Mouse (Mus musculus): ENCODE results near the gene Bub1. TPM values are rescaled to one million over a fixed set of nuclear protein-coding genes. Genes with fewer than 3 reads are reported as not detected.

Bub1 gene
- total and polyA plus RNA-seq, 3 experiments: 9.6 to 127 (median 119) TPM

- H3K9me3 ChIP-seq (replicated peaks): no peaks in the 10 kb centered on the region
- peaks cover 20% of the 10 kb centered on the region for H3K27me3 ChIP-seq (ENCODE audit: insufficient read depth, low read length)
- DNase-seq (ENCODE audit: low spot score): peak; percentile 12
- H3K36me3 ChIP-seq (replicated peaks): peaks cover 8% of the 10 kb centered on the region
- peak; percentile 45; the same call in 1 of the 2 replicates for ATAC-seq (ENCODE audit: extremely low read depth, insufficient number of reproducible peaks, low FRiP score, poor library complexity, severe bottlenecking)
- H3K4me1 ChIP-seq (ENCODE audit: insufficient read depth, low read depth, low read length): peaks cover 20% of the 10 kb centered on the region
- no peak overlapping the region for H3K4me3 ChIP-seq (ENCODE audit: low read depth, low read length)
- TF ChIP-seq CTCF (IDR thresholded peaks at IDR 0.05; ENCODE audit: low read depth, low read length): peak; percentile 14; the same call in 1 of the 2 replicates
- no peak for TF ChIP-seq GATA2 (IDR thresholded peaks at IDR 0.05; ENCODE audit: borderline replicate concordance, low read depth, low read length)
These were observed 1.1 kb upstream of the Bub1 start for GRCm38 (mm10) chr2:127832833-127833190.

- no peak for TF ChIP-seq CTCF (IDR thresholded peaks at IDR 0.05; ENCODE audit: low read depth, low read length)
- TF ChIP-seq POLR2AphosphoS5 (IDR thresholded peaks at IDR 0.05; ENCODE audit: insufficient replicate concordance, low read depth, low read length): no peak
- no peak for TF ChIP-seq GATA1 (IDR thresholded peaks at IDR 0.05; ENCODE audit: borderline replicate concordance, low read length)
- no peak for TF ChIP-seq TAL1 (conservative IDR thresholded peaks at IDR 0.05; ENCODE audit: low read depth, low read length)
- no peak for TF ChIP-seq GATA2 (IDR thresholded peaks at IDR 0.05; ENCODE audit: borderline replicate concordance, low read depth, low read length)
- Histone ChIP-seq H3K27me3 (ENCODE audit: insufficient read depth, low read length) (peaks cover 20% of the 10 kb centered on the region), H3K36me3 (replicated peaks) (peaks cover 8% of the 10 kb centered on the region), H3K4me1 (ENCODE audit: insufficient read depth, low read depth, low read length) (peaks cover 20% of the 10 kb centered on the region), H3K9me3 (replicated peaks) (no peaks in the 10 kb centered on the region), H3K4me3 (ENCODE audit: low read depth, low read length) (peak overlapping the region; percentile 95)
- no peak for DNase-seq (ENCODE audit: low spot score)
- no peak for ATAC-seq (ENCODE audit: extremely low read depth, insufficient number of reproducible peaks, low FRiP score, poor library complexity, severe bottlenecking)
These were observed 603 bp upstream of the Bub1 start for GRCm38 (mm10) chr2:127832103-127832832.

GRCm38 (mm10) chr2:127791919-127792603 is 39.6 kb downstream of the Bub1 start, which contains the start of gene Mtln:
Mtln (minus strand) TSS chr2:127792488.
- H3K9me3 ChIP-seq (replicated peaks): no peaks in the 10 kb centered on the region
- peaks cover 32% of the 10 kb centered on the region for H3K4me1 ChIP-seq (ENCODE audit: insufficient read depth, low read depth, low read length)
- 0 out of 2 replicates have a peak, but pooled peaks have one; percentile 60 for TF ChIP-seq POLR2AphosphoS5 (IDR thresholded peaks at IDR 0.05; ENCODE audit: insufficient replicate concordance, low read depth, low read length)
- no peak for TF ChIP-seq CTCF (IDR thresholded peaks at IDR 0.05; ENCODE audit: low read depth, low read length)
- TF ChIP-seq GATA2 (IDR thresholded peaks at IDR 0.05; ENCODE audit: borderline replicate concordance, low read depth, low read length): no peak
- no peak for TF ChIP-seq TAL1 (conservative IDR thresholded peaks at IDR 0.05; ENCODE audit: low read depth, low read length)
- no peak for TF ChIP-seq GATA1 (IDR thresholded peaks at IDR 0.05; ENCODE audit: borderline replicate concordance, low read length)
- H3K4me3 ChIP-seq (ENCODE audit: low read depth, low read length): peak within 1 kb of the TSS; percentile 80
- H3K36me3 ChIP-seq (replicated peaks): peaks cover 8% of the 10 kb centered on the region
- H3K27me3 ChIP-seq (ENCODE audit: insufficient read depth, low read length): no peaks in the 10 kb centered on the region
- DNase-seq (ENCODE audit: low spot score) (peak; percentile 56), ATAC-seq (ENCODE audit: extremely low read depth, insufficient number of reproducible peaks, low FRiP score, poor library complexity, severe bottlenecking) (peak; percentile 92)

- TF ChIP-seq TAL1 (conservative IDR thresholded peaks at IDR 0.05; ENCODE audit: low read depth, low read length): no peak
- TF ChIP-seq CTCF (IDR thresholded peaks at IDR 0.05; ENCODE audit: low read depth, low read length): no peak
- no peak for TF ChIP-seq POLR2AphosphoS5 (IDR thresholded peaks at IDR 0.05; ENCODE audit: insufficient replicate concordance, low read depth, low read length)
- TF ChIP-seq GATA1 (IDR thresholded peaks at IDR 0.05; ENCODE audit: borderline replicate concordance, low read length): no peak
- no peak for TF ChIP-seq GATA2 (IDR thresholded peaks at IDR 0.05; ENCODE audit: borderline replicate concordance, low read depth, low read length)
- H3K4me1 ChIP-seq (ENCODE audit: insufficient read depth, low read depth, low read length): peaks cover 32% of the 10 kb centered on the region
- DNase-seq (ENCODE audit: low spot score) (no peak), ATAC-seq (ENCODE audit: extremely low read depth, insufficient number of reproducible peaks, low FRiP score, poor library complexity, severe bottlenecking) (no peak)
- no peaks in the 10 kb centered on the region for H3K9me3 ChIP-seq (replicated peaks)
- peaks cover 8% of the 10 kb centered on the region for H3K36me3 ChIP-seq (replicated peaks)
- peak overlapping the region; percentile 75; the same call in 1 of the 2 replicates for H3K4me3 ChIP-seq (ENCODE audit: low read depth, low read length)
- H3K27me3 ChIP-seq (ENCODE audit: insufficient read depth, low read length): no peaks in the 10 kb centered on the region
These were observed 41.9 kb downstream of the Bub1 start for GRCm38 (mm10) chr2:127789651-127790270.

GRCm38 (mm10) chr2:127789138-127789537 is 42.5 kb downstream of the Bub1 start:
- Histone ChIP-seq H3K4me3 (ENCODE audit: low read depth, low read length) (peak overlapping the region; percentile 75), H3K27me3 (ENCODE audit: insufficient read depth, low read length) (no peaks in the 10 kb centered on the region), H3K9me3 (replicated peaks) (no peaks in the 10 kb centered on the region), H3K4me1 (ENCODE audit: insufficient read depth, low read depth, low read length) (peaks cover 32% of the 10 kb centered on the region), H3K36me3 (replicated peaks) (peaks cover 8% of the 10 kb centered on the region)
- ATAC-seq (ENCODE audit: extremely low read depth, insufficient number of reproducible peaks, low FRiP score, poor library complexity, severe bottlenecking) (no peak), DNase-seq (ENCODE audit: low spot score) (no peak)
- TF ChIP-seq CTCF (IDR thresholded peaks at IDR 0.05; ENCODE audit: low read depth, low read length) (no peak), GATA1 (IDR thresholded peaks at IDR 0.05; ENCODE audit: borderline replicate concordance, low read length) (no peak), POLR2AphosphoS5 (IDR thresholded peaks at IDR 0.05; ENCODE audit: insufficient replicate concordance, low read depth, low read length) (no peak), TAL1 (conservative IDR thresholded peaks at IDR 0.05; ENCODE audit: low read depth, low read length) (no peak), GATA2 (IDR thresholded peaks at IDR 0.05; ENCODE audit: borderline replicate concordance, low read depth, low read length) (no peak)

All from G1E (cell line).